Mouse (Mus musculus) heart, postnatal 0 days (tissue): ENCODE measurements at regions not wholly inside any gene's neighbourhood (a gene's known extent, or its start where the extent isn't known, plus 50 kb on each side); places are given as distances from the start of the nearest gene placed in this dataset.

Source experiments
- CTCF ChIP-seq: IDR thresholded peaks from 2 replicates; pipeline ENCODE4 v1.5.1; 2016; ENCODE audit warnings: antibody characterized with exemption, control low read depth, low read depth
- EP300 ChIP-seq: IDR thresholded peaks from 2 replicates; pipeline ENCODE4 v1.6.1; 2016; ENCODE audit warnings: antibody characterized with exemption, low read depth

DNA sequence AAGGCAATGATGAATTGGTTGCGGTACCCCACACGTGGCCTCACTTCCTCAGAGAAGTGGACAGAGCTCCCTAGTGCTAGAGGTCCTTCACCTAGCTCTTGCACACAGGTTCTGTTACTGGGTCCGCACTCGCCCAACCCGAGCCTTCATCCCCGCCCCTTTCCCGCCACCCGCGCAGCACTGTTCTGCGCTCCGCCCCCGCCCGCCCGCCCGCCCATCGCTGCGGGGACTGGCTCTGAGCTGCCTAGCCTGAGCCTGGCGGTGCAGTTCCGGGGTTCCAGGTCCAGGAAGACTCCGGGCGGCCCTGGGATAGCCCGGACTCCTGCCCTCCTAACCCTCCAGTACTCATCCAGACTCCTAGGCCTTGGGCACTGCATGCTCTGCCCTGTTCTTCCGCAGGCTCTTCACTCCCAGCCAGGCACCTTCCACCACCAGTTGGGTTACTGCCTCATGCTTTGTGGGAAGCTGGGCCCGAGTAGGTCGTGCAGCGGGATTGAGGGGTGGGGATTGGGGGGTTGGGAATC, 243.3 kb downstream of the Tex13c3 start:
- no peak for TF ChIP-seq CTCF
- no peak for TF ChIP-seq EP300
